Mouse (Mus musculus) left cerebral cortex, postnatal 36 days (tissue): ENCODE data around the gene Cacna1s. TPM values are rescaled to one million over a fixed set of nuclear protein-coding genes. Genes with fewer than 3 reads are reported as not detected.

Source experiments
- DNase-seq, 2 experiments: peaks; one replicate each; pipeline ENCODE4 v3.0.0; 2021 to 2022; ENCODE audit warnings: low spot score in 2 of 2, mixed read lengths in 1 of 2
- intact Hi-C: fragments of 180-260 bp; cut with DNase I; formaldehyde crosslinking; loops from one replicate; pipeline ENCODE4 v1.15.1; 2025
- total RNA-seq, 2 experiments: library from RNA; stranded (reverse); gene quantifications; 2 replicates each; pipeline ENCODE4 v1.2.3; 2021

The Cacna1s gene
- 1 to 10 TPM in 1 of 2 experiments, under 1 TPM in 1; 0.81 to 2.3 TPM for total RNA-seq

- DNase-seq = no peak
- intact Hi-C loops = loop anchor here (5.0 to 10.0 kb wide), 3 partner anchors 65 to 412 kb away; partner anchors contain the start of genes Gpr25 and Kif14
These were observed at the start of gene Cacna1s for GRCm38 (mm10) chr1:136052547-136052946. Gene Cacna1s (plus strand): TSS chr1:136052750.

GRCm38 (mm10) chr1:136006292-136006748 is 46.2 kb upstream of the Cacna1s start, which contains the start of gene Igfn1:
Gene Igfn1 (minus strand): TSS chr1:136006342.
- no peak for DNase-seq
- intact Hi-C loops = no loop called here

- intact Hi-C loops = no loop called here
- DNase-seq = peak; percentile 42
These were observed 45.1 kb upstream of the Cacna1s start, which contains the start of gene Tmem9 for GRCm38 (mm10) chr1:136007211-136008158. Gene Tmem9 (plus strand): TSS chr1:136008150.

GRCm38 (mm10) chr1:136008159-136008533 is 44.4 kb upstream of the Cacna1s start:
- no peak for DNase-seq

DNA sequence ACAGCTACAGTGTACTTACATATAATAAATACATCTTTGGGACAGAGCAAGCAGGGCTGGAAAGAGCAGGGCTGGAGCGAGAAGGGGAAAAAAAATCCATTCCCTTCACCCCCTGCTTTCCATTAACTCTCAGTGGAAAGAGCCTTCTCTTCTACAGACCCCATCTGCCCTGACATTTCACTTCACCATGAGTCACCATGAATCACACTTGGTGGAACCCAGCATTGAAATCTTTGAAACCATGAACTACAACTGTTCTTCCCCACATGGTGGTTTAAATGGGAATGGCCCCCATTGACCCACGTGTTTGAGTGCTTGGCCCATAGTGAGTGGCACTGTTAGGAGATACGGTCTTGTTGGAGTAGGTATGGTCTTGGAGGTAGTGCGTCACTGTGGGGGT is 42.3 kb upstream of the Cacna1s start:
- no peak for DNase-seq
- intact Hi-C loops = no loop called here

More at GRCm38 (mm10) chr1:136008159-136008533, 44.4 kb upstream of the Cacna1s start:
- intact Hi-C loops = no loop called here

- intact Hi-C loops = no loop called here
- DNase-seq = no peak
These were observed 39.0 kb upstream of the Cacna1s start for GRCm38 (mm10) chr1:136013513-136013912.

DNA sequence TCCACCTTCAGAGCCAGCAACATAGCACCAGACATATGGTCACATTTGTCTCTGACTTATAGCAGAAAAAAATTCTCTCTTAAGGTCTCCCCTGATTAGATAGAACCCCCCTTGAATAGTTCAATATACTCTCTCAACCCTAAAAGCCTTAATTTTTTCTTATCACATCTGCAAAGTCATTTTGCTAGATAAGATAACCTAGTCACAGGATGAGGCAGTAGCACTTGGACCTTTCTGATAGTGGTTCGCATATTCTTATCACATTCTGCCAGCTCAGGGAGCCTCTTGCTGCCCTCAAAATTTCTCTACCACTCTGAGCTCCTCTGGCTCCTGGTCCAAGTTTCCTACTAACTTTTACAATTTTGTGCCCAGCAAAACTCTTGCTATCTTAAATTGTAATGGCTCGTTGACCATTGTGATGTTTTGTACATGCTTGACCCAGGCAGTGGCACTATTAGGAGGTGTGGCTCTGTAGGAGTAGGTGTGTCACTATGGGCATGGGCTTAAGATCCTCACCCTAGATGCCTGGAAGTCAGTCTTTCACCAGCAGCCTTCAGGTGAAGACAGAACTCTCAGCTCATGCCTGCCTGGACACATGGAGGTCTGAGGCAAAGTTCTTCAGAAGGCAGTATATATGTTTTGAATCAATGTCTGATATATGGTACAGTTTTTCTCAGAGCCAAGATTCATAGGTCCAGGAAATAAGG is 37.6 kb upstream of the Cacna1s start:
- DNase-seq = no peak
- intact Hi-C loops = no loop called here

GRCm38 (mm10) chr1:136017307-136017706 is 35.2 kb upstream of the Cacna1s start:
- intact Hi-C loops = no loop called here
- no peak for DNase-seq

DNA sequence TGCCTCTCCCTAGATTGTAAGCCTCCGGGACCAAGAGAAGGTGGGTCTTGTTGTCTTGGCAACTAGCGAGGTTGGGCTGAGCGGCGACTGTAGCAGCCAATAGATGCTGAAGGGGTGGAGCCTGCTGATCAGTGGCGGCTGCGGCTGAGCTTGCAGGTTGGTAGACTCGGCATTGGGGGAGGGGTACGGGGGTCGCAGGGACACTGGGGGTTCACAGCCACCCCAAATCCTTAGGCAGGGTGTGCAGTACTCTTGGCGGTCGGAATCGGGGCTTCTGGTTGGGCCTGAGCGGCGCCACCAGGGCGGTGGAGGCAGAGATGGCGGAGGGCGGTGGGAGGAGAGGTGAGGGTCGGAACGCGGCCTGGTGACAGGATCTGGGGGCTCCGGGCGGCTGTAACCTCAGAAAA is 34.6 kb upstream of the Cacna1s start:
- intact Hi-C loops = no loop called here
- DNase-seq = peak; percentile 88 to 92

DNA sequence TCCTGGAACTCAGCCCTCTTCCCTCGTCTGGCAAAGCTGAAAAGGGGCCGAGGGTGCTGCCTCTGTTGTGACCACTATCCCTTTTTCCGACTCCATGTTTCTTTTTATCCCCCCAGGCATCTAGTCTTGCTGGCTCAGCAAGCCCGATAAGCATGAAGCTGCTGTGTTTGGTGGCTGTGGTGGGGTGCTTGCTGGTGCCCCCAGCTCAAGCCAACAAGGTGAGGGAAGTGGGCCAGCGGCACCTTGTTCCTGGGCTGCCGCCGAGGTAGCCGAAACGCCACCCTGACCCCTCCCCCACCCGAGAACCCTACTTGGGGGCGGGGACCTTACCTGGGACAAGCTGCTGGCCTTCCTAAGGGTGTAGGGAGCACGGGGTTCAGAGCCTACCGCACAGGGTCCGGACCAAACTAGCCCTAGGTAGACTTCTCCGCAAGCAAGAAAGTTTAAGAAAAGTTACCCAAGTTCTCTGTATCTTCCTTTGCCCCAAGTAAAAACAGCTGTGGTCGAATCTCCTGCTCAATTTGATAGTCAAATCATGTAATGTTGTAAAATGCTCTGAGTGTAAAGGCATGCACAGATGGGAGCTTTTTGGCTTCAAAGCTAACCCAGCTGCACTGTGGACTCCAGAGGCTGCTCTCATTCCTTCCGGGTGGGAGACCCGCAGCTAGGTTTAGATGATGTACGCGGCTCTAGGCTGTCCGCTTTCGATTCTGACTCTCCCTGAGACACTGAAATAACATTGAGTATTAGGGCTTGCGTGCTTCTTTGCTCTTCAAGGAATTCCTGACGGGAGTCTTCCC is 34.0 kb upstream of the Cacna1s start:
- intact Hi-C loops = no loop called here
- no peak for DNase-seq

DNA sequence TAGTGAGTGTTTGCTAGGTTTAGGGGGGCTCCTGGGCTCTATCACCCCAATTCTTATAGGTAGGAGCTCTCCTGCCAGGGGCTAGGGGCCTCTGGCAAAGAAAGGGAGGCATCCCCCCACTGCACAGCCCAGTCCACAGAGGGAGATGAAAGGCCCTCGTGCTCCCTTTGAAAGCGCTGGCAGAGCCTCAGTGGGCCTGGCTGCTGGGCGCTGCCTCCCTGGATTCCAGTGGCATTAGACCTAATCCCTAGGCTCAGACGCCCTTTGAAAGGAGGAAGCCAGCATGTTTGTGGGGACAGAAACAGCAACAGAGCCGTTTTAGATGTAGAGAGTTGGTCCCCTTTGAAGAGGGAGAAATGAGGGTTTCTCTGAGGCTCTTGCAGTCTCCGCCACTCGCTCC is 22.3 kb upstream of the Cacna1s start:
- DNase-seq = no peak
- intact Hi-C loops = no loop called here

GRCm38 (mm10) chr1:136031697-136032096 is 20.9 kb upstream of the Cacna1s start:
- DNase-seq = no peak
- intact Hi-C loops = no loop called here

DNA sequence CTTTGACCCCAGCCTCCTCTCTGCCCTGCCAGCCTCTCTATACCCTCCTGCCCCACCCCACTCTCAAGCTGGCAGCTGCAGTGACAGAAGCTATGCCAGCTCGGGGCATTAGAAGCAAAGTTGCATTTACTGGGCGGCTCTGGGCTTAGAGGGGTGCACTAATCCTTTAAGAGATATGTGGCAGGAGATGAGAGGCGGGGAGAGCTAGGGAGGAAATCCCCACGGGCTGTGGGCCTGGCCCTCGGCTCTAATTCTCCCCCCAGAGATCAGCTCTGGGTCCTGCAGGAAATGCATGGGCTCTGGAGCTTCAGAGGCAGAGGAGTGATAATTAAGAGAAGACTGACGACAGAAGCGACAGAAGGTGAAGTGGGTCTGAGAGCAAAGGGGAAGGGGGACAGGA is 19.6 kb upstream of the Cacna1s start:
- DNase-seq = no peak
- intact Hi-C loops = no loop called here

DNA sequence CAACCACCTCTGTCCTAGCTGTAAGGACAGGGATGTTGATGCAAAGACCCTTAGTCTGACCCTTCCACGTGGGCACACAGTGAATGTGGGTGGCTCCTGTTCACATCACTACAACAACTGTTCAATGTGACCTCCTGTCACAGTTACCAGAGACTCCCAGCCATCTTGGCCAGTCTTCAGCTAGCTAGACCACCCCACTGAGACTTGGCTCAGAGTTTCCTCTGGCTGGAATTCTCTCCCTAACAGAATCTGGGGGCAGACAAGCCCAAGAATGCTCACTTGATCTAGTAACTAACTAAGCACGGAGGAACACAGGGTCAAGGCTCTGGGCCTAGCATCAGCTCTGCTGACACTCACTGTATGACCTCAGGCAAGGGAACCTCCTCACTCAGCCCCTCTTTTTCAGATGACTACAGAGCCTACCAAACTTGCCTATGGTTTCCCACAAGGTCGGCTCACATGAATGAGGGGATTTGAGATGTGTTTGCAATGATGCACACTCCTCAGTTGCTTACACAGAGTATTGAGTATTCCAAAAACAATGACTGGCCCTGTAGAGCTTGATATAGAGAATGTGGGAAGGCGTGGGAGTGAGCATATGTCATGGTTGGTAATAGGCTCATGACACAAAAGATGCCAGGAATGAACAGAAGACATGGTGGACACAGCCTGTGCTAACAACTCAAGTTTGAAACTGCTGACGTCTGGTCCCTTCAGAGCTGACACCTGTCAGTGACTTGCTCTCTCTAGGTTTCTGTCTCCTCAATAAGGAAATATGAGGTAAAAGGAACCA is 13.6 kb upstream of the Cacna1s start:
- no peak for DNase-seq
- intact Hi-C loops = no loop called here

DNA sequence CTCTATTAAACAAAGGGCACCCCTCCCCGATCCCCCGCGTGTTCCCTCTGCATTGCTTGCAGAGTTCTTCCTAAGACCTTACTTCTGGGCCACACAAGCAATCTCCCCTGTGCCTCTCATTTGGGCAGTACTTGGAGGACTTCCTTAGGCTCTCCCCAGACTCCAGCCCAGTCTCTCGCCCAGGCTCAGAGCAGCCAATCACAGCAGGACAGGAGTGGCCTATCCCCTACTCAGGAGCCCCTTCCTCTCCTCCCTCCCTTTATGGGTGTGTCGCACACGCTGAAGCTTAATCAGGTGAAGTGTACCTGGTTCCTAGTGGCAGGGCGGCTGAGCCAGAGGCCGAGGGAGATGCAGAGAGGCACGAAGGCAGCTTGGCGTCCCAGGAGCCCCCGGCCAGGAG is 12.1 kb upstream of the Cacna1s start:
- intact Hi-C loops = no loop called here
- no peak for DNase-seq

DNA sequence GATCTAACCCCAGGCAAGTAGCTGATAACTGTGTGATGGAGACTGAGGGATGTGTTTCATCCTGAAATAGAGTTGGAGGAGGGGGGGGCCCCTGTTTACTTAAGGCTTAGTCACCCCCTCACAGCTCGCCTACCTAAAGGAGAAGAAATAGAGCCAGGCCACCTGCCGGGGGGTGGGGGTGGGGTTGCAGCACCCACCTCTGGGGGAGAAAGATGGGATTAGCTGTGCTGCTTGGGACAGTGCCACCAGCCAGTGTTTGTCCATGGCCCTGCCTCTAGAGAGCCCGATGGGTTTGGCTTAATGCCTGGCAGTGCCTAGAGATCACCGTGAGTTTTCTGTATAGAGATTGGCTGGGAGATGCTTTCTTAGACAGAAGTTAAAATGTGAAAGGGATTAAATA is 11.7 kb upstream of the Cacna1s start:
- intact Hi-C loops = no loop called here
- no peak for DNase-seq

- intact Hi-C loops = no loop called here
- DNase-seq = peak in 1 of 2 experiments; percentile 61
These were observed 6.8 kb upstream of the Cacna1s start for GRCm38 (mm10) chr1:136045774-136046173.

GRCm38 (mm10) chr1:136047432-136047831 is 5.1 kb upstream of the Cacna1s start:
- DNase-seq = no peak
- intact Hi-C loops = no loop called here

- no peak for DNase-seq
- intact Hi-C loops = no loop called here
These were observed 4.7 kb upstream of the Cacna1s start for GRCm38 (mm10) chr1:136047894-136048293.
